Mouse (Mus musculus) cerebellum, adult 2 months (tissue): Measurements from ENCODE around the gene Akt3.

Experiments
- CTCF ChIP-seq: fragments of 200-500 bp; IDR thresholded peaks from 2 replicates; pipeline ENCODE4 v1.5.1; 2011; ENCODE audit warnings: low read depth, mild to moderate bottlenecking, control low read depth, low read length, moderate library complexity, borderline replicate concordance; ENCODE audit not compliant: insufficient read depth
- POLR2A ChIP-seq: fragments of 200-500 bp; IDR thresholded peaks from 2 replicates; pipeline ENCODE4 v1.6.1; 2011; ENCODE audit warnings: low read length, control low read depth, borderline replicate concordance; ENCODE audit not compliant: insufficient read depth

- TF ChIP-seq POLR2A (no peak), CTCF (no peak)
These were observed 255.1 kb downstream of the Akt3 start for GRCm38 (mm10) chr1:177002951-177003350.
